Mouse (Mus musculus): Measurements from ENCODE around the gene C2cd2.
"Not testable (repeated sequence)": the region's sequence is repeated elsewhere in the genome, so short reads cannot be mapped to it uniquely, and the experiment has no call there.

C2cd2 gene

DNA sequence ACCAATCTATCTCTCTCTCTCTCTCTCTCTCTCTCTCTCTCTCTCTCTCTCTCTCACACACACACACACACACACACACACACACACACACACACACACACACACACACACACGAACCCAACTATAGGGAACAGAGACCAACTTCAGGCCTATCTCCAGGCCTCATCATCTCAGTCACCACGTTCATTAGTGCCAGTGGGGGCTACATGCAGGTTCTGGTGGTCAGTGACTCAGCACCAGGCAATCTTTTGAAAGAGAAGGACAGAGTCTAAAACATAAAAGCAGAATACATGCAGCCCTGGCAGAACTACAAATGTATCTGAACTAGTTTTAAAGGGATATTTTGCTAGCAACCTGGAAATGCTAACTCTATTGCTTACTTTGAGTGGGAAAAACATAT is 15.4 kb downstream of the C2cd2 start:
- DNase-seq (ENCODE audit: low spot score in 2 of 2) = not testable (repeated sequence)

DNA sequence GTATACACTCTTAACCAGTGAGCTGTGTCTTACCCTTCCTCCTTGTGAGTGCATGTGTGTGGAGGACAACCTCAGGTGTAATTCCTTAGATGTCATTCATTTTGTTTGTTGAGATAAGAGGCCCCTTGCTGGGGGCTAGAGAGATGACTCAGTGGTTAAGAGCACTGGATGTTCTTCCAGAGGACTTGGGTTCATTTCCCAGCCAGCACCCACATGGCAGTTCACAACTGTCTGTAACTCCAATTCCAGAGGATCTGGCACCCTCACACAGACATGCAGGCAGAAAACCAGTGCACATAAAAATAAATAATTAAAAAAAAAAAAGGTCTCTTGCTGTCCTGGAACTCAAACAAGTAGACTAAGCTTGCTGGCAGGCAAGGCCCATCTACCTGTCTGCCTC is 20.6 kb downstream of the C2cd2 start:
- DNase-seq (ENCODE audit: low spot score in 2 of 2) = no peak

DNA sequence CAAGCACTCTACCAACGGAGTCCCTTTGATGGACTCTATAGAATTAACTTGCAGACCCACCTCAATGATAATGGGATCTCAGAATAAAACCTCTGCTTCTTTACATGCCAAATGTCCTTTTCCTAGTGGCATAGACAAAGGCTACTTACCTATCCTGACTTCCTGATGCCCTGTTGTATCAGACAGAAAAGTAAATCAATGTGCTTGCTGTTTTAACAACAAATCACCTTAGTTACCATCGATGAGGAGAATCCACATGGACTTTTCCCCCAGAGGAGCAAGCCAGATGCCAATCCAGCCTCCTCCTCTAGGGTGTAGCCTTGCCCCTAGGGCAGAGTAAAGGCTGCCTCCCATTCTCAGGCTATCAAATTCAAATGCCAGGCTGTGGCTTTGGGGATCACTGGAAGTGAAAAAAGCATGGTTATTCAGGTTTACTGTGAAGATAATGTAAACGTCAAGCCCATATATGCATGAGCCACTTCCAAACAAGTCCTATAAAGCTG is 21.9 kb downstream of the C2cd2 start:
- DNase-seq (ENCODE audit: low spot score in 2 of 2) = no peak

DNA sequence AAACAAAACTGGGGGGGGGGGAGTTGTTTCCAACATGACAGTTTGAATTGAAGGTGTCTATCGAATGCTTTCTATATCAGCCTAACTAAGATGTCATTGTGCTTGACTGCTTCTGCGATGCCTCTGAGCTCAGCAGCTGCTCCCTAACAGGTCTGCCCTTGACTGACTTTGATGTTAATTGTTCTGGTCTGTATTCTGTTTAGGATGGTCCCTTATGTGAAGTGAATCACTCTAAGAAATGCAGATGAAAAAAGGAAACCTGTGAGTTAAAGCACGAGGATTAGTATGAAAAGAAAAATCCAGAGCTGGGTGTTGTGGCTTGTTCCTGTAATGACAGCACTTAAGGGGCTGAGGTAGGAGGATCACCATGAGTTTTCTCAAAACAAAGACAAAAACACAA is 26.6 kb downstream of the C2cd2 start:
- DNase-seq (ENCODE audit: low spot score in 2 of 2) = no peak

DNA sequence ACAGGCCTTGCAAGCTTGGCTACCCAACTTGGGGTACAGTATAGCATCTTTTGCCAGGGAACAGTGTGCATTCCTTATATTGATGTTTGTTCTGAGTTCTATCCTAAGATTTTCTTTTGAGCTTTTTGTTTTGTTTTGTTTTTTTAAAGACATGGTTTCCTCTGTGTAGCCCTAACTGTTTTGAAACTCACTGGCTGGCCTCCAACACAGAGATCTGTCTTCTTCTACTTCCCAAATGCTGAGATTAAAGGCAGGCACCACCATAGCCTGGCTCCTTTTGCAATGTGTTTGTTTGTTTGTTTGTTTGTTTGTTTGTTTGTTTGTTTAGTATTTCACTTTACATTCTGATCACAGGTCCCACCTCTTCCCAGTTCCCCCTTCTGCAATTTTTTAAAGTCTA is 32.2 kb downstream of the C2cd2 start:
- DNase-seq (ENCODE audit: low spot score in 2 of 2) = no peak

DNA sequence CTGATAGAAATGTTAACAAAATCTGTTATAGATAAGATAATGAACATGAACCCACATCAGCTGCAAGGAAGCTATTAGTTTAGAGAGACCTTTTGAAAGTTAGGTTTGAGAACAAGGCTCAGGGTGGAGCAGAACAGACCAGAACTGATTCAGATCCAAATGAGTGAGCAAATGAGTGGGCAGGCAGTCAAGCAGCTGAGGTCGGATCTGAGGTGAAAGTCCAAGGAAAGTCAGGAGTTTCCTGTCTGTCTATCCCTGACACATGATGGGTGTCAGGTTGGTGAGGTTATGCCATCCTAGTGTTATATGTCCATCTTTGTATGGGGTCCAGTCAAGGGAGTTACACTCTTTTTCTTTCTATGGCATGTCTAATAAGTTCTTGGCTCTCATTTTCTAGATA is 32.9 kb downstream of the C2cd2 start:
- DNase-seq (ENCODE audit: low spot score in 2 of 2) = no peak

DNA sequence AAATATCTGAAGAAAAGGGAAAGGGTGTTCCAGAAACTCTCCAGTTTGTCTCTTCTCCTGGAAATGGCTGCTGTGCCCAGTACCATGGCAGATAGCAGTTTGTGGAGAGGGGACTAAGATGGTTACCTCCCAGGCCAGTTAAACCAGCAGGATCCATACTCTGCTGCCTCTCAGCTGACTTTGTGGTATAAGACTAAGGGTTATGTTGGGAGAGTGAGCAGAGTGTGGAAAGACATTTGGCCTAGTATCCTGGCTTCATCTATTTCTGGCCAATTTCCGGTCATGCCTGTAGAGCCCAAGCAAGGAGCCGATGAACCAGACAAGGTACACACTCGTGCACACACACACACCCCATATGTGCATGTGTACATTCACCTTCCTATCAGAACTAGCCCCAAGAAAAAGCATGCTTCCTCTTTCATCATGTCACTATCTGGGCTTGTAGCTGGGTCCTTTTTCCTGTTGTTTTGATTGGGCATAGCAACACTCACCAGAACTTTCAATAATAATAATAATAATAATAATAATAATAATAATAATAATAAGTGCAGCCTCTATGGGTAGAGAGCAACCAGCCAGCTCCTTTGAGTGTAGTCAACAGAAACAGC is 35.0 kb downstream of the C2cd2 start:
- no peak for DNase-seq (ENCODE audit: low spot score in 2 of 2)

DNA sequence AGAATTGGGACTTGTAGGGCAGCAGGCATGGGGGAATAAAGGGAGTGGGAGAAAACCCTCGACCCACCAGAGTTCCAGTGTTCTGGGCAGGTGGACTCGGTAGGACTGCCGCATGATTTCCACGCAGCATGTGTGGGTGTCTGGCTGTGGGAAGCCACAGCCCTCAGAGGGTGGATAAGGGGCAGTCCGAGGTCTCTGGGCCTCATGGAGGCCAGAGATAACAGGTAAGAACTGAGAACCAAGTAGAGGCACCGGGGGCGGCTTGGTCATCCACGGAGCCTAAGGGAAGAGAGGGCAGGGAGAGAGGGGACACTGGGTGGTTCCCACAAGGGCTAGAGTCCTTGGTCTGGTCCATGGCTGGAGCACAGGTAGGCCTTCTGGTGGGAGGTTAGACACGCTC is 36.0 kb downstream of the C2cd2 start:
- DNase-seq (ENCODE audit: low spot score in 2 of 2) = no peak

DNA sequence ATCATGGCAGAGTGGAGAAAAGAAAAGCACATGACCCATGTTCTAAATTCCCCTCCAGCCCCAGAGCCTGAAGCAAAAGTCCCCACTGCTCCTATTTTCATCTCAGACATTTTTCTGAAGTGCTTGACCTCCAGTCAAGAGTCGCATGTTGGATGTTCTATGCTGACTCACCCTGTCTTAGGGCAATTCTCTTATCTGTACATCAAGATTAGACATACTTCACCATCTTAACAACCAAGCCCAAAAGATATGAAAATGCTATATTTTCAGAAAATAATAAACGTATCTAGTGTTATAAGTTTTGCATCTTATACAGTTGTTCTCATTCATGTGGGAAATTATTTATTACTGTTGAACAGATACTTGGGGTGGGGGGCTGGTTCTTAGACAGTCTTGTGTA is 36.6 kb downstream of the C2cd2 start:
- DNase-seq (ENCODE audit: low spot score in 2 of 2) = no peak

DNA sequence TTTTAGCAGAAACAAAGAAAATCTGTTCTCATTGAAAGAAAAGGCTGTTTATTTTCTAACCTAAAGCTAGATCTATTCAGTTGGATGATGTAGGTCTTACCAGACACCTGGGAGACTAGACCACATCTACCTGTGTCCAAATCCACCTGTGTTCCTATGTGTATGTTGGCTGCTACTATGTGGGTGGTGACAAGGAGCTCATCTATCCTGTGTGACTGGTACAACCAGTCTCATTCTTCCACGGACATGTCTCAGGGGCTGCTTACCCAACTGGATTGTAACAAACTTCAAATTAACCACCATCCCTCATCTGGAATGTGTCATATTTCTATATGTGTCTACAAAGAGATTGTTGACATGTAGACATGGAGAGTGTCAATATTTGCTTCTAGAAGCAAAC is 38.7 kb downstream of the C2cd2 start:
- no peak for DNase-seq (ENCODE audit: low spot score in 2 of 2)

DNA sequence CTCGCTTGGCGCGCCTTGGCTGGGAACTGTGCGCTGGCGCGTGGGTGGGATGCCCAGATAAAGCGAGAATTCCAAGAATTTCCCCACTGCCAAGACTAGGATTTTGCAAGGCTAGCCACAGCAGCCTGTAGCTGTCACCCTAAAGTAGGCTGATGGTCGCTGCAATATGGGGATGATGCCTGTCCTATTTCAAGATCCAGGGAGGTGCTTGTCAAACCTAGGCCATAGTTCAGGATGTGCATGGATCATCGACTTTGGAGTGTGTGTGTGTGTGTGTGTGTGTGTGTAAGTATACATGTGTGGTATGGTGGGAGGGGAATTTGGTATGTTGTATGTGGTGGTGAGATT is 39.6 kb downstream of the C2cd2 start:
- no peak for DNase-seq (ENCODE audit: low spot score in 2 of 2)

DNA sequence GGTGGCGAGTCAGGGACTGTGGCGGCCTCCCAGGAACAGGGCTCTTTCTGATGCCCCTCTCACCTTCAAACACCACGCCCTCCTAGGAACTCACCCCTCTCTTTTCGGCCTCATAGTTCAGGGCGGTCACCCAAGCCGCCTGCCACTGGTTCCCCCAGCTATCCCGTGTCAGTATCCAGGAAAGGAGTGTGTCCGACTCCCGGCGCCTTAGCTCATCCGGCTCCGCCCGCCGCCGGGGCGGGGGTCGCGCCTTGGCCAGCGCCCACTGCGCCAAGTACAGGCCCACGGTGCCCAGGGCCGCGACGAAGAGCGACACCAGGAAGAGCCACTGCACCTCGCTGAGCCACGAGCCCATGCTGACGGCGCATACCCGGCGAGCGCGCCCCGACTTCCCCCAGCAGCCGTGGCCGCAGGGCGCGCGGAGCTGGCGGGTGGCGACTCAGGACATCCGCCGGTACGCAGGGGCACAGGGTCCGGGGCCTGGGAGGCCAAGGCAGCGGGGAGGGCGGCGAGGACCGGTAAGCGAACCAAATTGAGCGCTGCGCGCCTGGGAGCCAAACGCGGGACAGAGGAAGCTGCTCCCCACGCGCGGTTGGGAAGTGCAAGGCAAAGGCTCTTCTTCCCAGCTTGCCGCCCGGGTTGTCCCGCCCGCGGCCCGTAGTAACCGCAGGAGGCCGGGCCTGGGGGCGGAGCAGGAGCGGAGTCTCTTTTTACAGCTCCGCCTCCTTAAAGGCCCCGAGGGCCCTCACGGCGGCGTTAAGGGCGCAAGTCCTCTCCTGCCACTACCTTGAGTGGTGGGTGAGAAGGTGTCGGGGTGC is 40.2 kb downstream of the C2cd2 start:
- peak; percentile 41 to 48 for DNase-seq (ENCODE audit: low spot score in 2 of 2)

DNA sequence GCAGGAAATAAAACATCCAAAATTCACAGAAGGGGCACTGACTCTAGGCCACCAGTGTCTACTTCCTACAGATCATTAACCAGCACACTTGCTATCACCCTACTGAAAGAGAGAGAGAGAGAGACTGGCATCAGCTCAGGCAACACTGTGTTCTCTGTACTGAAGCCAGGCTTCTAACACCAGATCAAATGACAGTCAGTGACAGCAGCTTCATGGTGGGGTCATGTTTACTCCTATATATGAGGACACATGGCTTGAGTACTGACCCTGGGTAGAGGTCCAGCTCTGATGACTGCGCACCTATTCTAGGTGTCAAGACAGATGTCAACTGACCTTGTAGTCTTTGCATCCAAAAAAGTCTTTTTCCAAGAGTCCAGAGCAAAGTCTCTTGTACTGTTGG is 41.8 kb downstream of the C2cd2 start:
- DNase-seq (ENCODE audit: low spot score in 2 of 2) = no peak

DNA sequence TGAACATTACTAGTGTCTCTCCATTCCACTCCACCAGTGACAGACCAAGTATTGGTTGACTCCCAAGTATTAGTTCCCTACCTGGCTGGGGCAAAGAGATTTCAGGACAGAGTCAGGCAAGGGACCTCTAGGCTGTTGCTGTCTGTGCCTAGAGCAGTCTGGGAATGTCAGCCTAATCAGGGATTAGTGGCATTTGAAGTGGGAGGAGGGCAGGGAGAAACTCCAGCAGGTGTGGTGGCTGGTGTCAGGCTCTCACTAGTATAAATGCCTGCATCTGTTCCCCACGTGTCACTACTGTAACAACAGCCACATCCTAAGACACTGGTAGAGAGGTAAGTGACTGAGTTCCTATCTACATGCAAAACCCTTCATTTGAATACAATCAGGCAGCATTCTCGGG is 42.6 kb downstream of the C2cd2 start:
- no peak for DNase-seq (ENCODE audit: low spot score in 2 of 2)

DNA sequence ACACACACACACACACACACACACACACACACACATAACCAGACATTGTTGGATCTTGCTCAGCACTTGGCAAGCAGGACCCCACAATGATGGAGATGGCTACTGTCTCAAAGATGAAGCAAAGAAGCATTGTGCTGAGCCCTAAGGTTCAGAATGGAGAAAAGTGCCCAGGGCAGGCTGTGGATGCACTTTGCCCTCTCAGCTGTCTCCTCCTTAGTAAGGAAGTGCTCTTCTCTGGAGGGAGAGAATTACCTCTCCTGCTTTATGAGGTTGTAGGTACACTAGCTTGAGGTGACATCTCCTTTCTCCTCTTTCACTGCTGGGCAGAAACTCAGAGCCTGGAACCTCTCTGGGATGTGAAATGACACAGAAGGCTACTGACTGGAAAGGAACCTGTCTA is 49.5 kb downstream of the C2cd2 start:
- no peak for DNase-seq (ENCODE audit: low spot score in 2 of 2)

DNA sequence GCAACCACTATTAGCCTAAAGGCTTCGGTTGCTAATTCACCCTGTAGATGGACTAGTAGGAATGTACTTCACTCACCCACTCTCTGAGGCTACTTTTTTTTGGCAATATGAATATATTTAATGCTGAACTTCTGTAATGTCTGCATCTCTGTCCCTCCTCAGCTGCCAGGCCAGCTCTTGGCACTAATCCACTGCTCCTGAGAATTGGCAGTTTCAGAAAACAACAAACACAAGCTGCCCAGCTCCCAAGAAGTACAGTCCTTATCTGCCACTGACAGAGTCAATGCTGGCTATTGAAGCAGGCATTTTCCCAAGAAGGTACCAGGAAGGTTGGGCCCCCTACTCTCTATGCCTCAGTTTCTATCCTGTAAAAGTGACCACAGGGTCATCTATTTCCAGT is 53.0 kb downstream of the C2cd2 start:
- DNase-seq (ENCODE audit: low spot score in 2 of 2) = no peak

DNA sequence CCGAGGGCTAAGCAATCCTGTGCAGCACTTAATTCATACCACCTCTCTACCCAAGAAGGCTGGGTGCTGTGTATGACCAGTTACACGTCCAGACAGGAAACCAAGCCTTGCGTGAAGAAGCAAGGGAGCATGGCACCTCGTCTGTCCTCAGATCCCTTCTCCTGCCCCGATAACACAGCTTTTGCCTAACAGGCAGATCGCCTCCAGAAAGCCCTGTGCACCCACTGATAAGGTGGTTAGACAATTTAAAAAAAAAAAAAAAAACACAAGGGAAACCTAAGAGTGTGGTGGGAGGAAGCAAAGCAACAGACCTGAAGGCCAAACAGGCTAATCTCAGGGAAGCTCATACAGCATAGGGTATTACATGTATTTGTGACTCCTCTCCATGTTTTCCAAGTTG is 54.9 kb downstream of the C2cd2 start:
- DNase-seq (ENCODE audit: low spot score in 2 of 2) = no peak

DNA sequence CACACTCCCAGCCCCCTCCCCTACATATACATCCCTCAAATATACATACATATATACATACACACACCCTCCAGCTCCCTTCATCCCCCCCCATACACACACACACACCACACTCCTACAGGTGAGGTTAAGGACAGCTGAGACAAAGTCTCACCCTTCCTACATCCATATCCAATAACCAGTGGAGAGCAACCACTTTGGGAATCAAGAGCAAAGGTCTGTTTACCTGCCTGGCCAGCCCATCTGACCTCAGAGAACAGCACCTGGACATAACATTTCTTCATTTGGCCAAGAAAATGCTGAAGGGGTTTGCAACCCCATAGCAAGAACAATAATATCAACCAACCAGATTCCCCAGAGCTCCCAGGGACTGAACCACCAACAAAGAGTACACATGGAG is 56.1 kb downstream of the C2cd2 start:
- DNase-seq (ENCODE audit: low spot score in 2 of 2) = no peak

DNA sequence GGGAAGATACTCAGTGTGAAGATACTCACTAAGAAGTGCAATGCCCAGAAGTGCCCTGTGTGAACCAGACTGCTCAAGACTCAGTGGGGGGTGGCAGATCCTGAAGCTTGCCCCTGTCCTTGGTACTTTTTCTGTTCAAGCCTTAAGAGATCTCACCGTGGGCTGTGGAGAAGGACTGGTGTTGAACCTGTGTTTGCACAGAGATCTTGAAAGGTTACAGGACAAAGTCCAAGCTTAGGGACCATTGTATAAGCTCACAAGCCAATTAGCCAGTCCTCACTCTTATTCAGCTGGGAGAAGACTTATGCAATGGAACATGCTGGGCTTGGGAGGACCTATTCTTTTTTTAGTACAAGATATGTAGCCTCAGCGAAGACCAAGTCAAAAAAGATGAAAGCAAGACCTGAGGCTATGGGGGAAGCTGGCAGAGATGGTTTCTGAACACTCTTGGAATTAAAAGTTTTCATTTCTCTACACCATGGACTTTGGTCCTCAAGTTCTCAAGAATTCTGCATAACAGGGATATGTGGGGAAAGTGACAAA is 56.9 kb downstream of the C2cd2 start:
- no peak for DNase-seq (ENCODE audit: low spot score in 2 of 2)

DNA sequence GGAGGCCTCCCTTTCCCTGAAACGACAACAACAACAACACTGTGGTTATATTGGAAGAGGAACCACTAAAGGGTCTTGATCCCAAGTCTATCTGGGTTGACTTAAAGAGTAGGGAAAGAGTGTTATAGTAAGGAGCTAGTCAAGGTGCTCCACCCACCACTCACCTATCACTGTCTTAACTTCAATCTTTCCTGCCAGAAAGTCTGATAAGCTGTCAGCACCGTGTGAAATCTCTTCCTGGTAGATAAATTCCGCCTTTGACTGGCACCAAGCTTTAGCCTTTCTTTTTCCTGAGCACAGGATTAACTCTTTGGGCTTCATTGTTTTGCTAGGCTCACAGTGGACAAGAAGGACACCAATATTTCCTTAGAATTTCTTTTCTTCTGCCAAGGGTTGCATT is 58.4 kb downstream of the C2cd2 start:
- no peak for DNase-seq (ENCODE audit: low spot score in 2 of 2)

DNA sequence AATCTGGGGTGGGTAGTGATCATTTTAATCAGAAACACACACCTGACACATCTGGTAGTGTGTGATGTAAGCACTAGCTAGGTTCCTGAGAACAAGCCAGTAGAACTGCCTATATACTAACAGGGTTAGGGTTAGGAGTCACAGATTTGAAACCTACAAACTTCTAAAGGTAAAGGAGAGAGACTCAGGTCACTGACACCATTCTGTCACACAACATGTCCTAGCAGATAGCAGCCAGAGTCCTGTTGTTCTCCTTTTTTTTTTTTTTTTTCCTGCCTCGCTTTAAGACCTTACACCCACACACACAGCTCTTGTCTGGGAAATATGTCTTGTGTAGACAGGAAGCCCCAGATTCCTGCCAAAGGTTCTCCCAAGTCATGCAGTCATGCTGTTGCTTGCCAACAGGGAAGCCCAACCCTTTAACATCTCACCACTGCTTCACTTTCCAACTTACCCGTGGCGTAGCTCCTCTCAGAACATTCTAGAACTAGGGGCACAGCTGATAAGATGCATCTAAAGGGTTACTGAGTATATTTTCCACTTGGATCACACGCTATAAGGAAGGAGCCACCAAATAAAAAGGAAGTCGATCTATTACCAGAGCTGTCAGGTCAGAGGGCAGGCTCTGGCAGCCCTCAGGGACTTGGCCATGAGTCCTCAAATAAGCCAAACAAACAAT is 64.9 kb downstream of the C2cd2 start:
- DNase-seq (ENCODE audit: low spot score in 2 of 2) = no peak

DNA sequence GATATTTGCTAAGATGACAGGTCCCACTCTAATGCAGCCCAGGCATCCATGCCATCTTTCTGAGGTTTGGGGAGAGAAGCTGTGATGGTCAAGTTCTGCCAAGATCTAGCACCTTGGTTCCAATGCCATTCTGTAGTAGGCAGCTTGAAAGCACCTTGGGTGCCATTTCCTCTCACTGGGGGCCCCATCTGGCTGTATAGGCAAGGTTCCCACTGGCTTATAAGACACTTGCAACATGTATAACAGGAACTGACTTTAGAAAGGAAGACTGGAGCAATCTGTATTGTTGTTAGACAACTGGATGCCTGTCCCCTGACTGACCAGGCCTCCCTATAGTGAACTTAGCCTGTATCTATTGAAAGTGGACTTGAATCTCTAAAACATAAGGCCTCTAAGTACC is 74.6 kb downstream of the C2cd2 start:
- no peak for DNase-seq (ENCODE audit: low spot score in 2 of 2)

DNA sequence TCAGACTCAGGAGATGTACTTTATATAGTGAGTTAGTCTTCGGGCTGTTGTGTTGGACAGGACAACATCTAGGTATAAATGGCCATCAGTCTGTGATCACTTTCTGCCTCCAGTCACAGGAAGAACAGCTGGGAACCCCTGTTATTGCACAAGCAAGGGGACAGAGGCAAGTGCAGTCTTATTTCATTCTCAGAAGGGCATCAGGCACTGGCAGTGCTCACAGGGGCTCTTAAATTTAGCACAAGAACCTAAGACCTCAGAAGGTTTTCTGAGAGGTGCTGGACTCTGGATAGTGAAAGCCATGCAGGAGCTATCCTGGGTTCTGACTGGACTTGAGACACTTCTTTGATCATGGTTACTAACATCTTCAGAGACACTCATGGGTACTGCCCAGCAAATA is 78.7 kb downstream of the C2cd2 start:
- DNase-seq (ENCODE audit: low spot score in 2 of 2) = no peak

Measured in thymus, postnatal 10 days (tissue).